Mouse (Mus musculus) mesoderm, embryonic 11.5 days (tissue): Measurements from ENCODE around the gene Shisal2a.

Experiments used
- DNase-seq: peaks from one replicate; pipeline ENCODE4 v3.0.0-alpha.2; 2012; ENCODE audit warnings: low read depth, low spot score

The Shisal2a gene

DNA sequence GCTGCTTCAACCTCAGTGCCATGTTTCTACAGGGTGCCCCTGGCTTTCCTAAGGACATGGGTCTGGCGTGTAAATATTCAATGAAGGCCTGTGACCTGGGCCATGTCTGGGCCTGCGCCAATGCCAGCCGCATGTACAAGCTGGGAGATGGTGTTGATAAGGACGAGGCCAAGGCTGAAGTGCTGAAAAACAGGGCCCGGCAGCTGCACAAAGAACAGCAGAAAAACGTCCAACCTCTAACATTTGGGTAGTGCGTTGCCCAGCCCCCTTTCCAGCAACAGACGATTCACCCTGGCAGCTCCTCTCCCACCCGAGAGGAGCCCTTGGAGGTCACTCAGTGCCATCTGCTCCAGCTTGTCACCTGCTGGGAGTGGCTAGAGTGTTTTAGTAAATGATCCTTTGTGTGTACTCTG lies 44.8 kb downstream of the Shisal2a start:
- DNase-seq: no peak

DNA sequence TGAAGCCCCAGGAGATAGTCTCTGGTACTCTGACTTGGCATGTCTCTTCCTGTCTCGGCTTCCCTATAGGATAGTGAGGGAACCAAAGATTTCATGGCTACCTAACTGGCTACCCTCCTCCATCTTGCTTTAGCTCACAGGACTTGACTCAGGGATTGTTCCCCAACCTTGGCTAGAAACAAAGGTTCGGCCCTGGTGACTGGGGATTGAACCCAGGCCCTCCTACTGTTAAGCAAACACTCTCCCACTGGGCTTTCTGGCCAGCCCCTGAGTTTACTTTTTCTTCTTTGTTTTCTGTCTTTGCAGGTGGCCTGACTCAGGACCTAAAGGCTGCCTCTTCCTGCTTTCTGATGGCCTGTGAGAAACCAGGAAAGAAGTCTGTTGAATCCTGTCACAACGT lies 45.3 kb downstream of the Shisal2a start:
- DNase-seq: no peak

DNA sequence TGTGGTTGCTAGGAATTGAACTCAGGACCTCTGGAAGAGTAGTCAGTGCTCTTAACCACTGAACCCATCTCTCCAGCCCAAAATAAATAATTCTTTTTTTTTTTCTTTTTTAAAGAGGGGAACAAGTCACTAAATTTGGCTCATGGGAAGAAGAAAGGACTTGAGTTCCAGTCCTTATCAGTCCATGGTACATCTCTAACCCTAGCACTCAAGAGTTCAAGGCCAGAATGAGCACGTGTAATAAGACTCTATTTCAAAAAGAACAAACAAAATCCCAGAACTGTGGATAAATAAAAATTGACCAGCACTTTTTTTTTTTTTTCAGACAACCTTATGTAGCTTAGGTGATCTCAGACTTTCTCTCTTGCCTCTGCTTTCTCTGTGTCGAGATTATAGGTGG lies 46.4 kb downstream of the Shisal2a start:
- DNase-seq: no peak

DNA sequence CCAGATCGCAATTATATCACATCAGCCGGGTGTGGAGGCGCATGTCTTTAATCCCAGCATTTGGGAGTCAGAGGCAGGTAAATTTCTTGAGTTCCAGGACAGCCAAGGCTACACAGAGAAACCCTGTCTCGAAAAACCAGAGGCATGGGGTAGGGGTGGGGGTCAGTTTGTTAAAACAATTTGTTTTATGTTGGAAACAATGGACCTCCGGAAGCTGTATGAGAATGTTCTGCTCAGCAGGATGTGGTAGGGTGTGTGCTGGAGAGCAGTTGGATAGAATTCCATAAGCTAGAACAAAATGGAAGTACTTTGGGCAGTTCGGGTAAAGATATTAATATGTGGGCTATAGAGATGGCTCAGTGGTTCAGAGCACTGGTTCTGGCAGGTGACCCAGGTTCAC lies 47.7 kb downstream of the Shisal2a start:
- DNase-seq: no peak

DNA sequence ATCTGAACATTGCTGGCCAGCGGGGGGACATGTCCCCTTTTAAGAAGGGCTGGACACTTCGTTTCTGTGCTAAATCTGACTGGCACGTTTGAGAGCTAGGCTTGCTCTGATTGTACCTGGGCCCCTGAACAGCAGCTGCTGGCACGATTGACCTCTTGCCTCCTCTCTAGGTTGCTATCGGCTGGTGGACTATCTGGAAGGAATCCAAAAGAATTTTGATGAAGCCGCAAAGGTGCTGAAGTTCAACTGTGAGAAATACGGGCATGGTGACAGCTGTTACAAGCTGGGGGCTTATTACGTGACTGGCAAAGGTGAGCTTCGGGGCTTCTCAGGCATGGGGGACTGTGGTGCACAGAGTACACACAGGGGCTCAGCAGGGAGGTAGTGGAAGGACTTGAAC lies 51.1 kb downstream of the Shisal2a start:
- no peak for DNase-seq

DNA sequence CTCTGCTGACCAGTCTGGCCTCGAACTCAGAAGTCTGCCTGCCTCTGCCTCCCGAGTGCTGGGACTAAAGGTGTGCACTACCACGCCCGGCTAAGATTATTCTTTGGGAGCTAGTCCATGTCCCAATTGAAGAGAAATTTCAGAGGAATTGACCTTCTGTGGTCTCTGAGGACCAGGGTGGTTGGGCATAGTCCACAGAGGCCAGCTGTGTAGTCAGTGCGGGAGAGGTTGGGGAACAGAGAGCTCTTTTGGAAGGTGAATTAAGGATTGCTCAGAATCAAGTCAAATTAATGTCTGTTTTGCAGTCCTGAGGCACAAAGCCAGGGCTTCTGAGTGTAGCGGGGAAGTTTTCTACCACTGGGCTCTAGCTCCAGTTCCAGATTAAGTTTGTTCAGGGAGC lies 53.3 kb downstream of the Shisal2a start:
- DNase-seq: no peak

DNA sequence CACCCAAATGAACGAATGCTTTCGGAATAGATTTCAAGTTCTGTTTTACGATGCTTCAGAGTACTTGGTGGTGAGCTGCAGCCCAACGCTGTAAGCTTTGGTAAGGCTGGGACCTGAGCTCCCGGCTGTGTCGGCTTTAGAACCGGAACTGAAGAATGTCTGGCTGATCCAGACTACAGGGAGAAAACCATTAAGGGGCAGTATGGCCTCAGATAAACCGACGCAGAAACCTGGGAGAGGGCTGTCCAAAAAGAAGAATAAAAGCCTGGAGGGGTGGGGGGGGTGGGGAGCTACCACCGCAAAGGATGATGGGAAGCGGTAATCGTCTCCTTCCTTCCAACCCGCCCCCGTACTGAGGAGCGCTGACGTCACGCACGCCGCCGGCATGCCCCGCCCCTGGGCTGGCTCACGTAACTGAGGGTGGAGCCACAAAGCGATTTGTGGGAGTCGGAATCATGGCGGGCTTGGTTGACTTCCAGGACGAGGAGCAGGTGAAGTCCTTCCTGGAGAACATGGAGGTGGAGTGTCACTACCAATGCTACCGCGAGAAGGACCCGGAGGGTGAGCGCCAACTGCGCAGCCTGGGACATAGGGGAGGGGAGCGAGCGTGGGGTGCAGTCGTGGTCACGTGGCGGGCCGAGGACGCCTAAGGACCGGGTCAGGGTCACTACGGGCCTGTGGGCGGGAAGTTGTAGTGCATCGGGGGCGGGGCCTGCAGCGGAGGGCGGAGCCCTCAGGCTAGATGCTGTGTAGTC lies 55.2 kb downstream of the Shisal2a start, which contains the start of gene Coa7:
Gene Coa7, plus strand, starts transcription at position 411 of the 755 bp plus-strand sequence.
- DNase-seq: peak; percentile 97

DNA sequence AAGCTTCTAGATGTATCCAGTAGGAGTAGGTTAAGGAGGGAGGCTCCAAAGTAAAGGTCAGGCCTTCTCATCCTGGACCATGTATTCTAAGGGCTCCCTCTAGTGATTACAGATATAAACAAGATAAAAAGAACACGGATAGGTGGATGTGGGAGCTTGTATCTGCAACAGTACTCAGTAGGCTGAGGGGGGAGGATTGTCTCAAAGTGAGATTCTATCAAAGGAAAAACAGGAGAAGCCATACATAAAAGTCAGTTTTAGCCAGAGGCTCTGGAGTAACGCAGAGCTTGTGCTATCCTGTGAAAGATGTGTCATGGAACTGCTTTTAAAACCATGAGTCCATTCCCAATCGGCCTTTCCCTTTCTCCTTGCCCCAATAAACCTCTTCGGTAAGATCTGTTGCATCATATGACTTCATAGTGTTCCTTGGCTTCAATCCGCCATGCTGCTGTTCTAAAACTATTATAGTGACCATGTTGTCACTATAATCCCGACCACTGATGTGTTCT lies 56.0 kb downstream of the Shisal2a start:
- peak; percentile 39 for DNase-seq

DNA sequence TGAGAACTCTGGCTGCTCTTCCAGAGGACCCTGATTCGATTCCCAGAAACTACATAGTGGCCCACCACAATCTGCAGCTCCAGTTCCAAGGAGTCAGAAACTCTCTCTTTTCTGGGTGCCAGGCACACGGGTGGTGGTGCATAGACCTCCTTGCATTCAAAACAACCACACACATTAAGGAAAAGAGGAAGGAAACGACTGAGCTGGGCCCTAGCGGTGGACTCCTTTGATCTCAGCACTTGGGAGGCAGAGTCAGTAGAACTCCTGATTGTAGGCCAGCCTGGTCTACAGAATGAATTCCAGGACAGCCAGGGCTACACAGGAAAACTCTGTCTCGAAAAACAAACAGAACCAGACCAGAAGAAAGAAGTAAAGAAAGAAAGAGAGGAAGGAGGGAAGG lies 59.6 kb downstream of the Shisal2a start:
- no peak for DNase-seq

DNA sequence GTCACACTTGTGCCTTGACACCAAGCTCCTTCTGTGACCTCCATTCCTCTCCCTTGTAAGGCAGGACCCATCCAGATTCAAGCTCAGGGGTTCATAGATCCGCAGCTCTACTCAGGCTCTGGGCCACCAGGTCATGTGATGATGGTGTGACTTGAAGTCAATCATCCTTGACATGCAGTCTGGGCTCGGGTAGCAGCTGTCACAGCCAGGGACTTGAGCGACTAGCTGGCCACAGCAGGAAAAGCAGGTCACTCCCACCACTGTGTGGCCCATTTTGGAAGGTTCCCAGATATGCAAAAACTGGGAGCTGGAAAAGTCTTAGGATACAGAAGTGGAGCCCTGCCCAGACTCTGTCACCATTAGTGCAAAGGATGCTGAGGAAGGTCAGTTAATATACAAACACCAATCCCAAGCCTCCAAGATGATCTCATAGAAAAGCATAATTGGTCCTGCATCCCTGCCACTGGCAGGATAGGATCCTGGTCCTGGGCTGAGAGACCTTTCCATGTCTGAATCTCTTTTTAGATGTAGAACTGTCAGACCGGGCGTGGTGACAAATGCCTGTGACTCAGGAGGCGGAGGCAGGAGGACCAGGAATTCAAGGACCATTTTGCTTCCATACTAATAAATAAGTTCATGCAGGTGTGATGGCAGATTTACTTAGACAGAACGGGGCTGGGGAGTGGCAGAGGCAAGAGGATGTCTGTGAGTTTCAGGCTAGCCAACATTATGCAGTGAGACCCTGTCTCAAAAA lies 62.3 kb downstream of the Shisal2a start:
- DNase-seq: no peak

DNA sequence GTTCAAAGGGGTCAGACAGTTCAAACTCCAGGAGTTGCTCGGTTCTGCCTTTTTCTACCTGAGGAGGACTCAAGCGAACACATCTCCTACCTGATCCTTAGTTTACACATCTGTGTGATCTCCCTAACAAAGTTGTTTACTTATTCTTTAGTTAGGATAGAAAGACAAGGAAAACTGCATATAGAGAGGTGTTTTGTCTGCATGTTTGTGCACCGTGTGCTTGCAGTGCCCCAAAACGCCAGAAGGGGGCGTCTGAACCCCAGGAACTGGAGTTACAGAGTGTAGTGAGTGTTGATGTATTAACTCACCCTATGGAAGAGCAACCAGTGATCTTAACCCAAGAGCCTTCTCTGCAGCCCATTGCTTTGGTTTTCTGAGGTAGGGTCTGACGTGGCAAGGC lies 63.4 kb downstream of the Shisal2a start:
- DNase-seq: no peak

DNA sequence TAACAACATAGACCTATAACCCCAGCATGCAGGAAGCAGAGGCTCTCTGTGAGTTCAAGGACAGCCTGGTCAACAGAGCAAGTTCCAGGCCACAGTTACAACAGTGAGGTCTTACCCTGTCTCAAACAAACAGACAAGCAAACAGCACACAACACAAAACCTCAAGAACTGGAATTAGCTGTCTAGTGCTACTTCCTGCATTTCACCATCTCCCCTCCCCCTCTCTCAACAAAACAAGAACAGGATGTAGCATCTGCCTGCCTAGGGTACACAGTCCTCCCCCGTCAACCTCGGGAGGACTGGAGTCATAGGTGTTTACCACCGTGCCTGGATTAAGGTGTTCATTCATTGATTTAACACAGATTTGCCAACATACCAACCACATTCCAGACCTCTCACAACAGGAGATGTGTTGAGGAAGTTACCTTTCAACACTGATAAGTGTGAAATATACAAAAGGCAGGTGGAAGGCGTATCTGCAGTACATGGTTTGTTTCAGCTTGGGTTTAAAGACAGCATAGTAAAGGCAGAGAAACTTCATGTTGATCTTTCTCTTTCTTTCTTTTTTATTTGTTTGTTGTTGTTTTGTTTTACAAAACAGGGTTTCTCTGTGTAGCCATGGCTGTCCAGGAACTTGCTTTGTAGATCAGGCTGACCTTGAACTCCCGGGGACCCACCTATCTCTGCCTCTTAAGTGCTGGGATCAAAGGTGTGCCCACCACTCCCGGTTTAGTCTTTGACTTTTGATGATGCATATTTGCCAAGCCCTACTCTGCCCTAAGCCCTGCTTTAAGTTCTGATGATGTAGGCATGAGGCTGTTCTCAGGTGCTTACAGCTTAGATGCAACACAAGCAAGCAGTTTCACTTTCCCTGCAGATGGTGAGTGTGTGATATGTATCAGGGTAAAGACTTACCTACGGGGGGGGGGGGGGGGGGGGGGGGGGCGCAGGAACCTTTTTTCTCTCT lies 64.2 kb downstream of the Shisal2a start:
- no peak for DNase-seq
